Mouse (Mus musculus): ENCODE results near the gene Arl3. TPM values are rescaled to one million over a fixed set of nuclear protein-coding genes. Genes with fewer than 3 reads are reported as not detected.
A peak's percentile ranks its signal among the peaks of the same experiment; 100 is the strongest.

Gene Arl3
- polyA plus RNA-seq, 1 experiment from 2014 or later, result 159 TPM

- H3K9me3 ChIP-seq (replicated peaks; ENCODE audit: control insufficient read depth, low read length), result no peaks in the 10 kb centered on the region
- WGBS, result 92% methylated on average over 8 of the region's 8 CpGs
- peaks cover 15% of the 10 kb centered on the region for H3K36me3 ChIP-seq (ENCODE audit: control insufficient read depth, insufficient read depth, low read length)
- H3K4me2 ChIP-seq (ENCODE audit: low read length), result no peak overlapping the region
- ATAC-seq, result no peak
- H3K9ac ChIP-seq (ENCODE audit: low read length), result no peak overlapping the region
- H3K4me3 ChIP-seq (ENCODE audit: low read depth, low read length), result no peak overlapping the region
- no peaks in the 10 kb centered on the region for H3K27me3 ChIP-seq (replicated peaks; ENCODE audit: control insufficient read depth, insufficient read depth, low read length)
- DNase-seq (ENCODE audit: low spot score), result no peak
- no peak overlapping the region for H3K27ac ChIP-seq (ENCODE audit: low read depth, low read length)
- H3K4me1 ChIP-seq (ENCODE audit: control insufficient read depth, insufficient read depth, low read length), result 0 out of 2 replicates have a peak, but pooled peaks cover 2% of the 10 kb centered on the region
Observed at GRCm38 (mm10) chr19:46617361-46617760, 44.4 kb upstream of the Arl3 start.

- H3K27me3 ChIP-seq (replicated peaks; ENCODE audit: control insufficient read depth, insufficient read depth, low read length), result no peaks in the 10 kb centered on the region
- 91% methylated on average over 11 of the region's 11 CpGs for WGBS
- no peak overlapping the region for H3K4me2 ChIP-seq (ENCODE audit: low read length)
- no peak overlapping the region for H3K27ac ChIP-seq (ENCODE audit: low read depth, low read length)
- no peak overlapping the region for H3K9ac ChIP-seq (ENCODE audit: low read length)
- no peak for DNase-seq (ENCODE audit: low spot score)
- no peak for ATAC-seq
- H3K9me3 ChIP-seq (replicated peaks; ENCODE audit: control insufficient read depth, low read length), result no peaks in the 10 kb centered on the region
- H3K4me3 ChIP-seq (ENCODE audit: low read depth, low read length), result no peak overlapping the region
- H3K4me1 ChIP-seq (ENCODE audit: control insufficient read depth, insufficient read depth, low read length), result 0 out of 2 replicates have a peak, but pooled peaks cover 2% of the 10 kb centered on the region
- peaks cover 18% of the 10 kb centered on the region for H3K36me3 ChIP-seq (ENCODE audit: control insufficient read depth, insufficient read depth, low read length)
Observed at GRCm38 (mm10) chr19:46616378-46616777, 43.4 kb upstream of the Arl3 start.

GRCm38 (mm10) chr19:46608158-46608557, 35.2 kb upstream of the Arl3 start:
- WGBS, result 98% methylated on average over 7 of the region's 7 CpGs
- Histone ChIP-seq H3K4me3 (ENCODE audit: low read depth, low read length) (no peak overlapping the region), H3K4me1 (ENCODE audit: control insufficient read depth, insufficient read depth, low read length) (no peaks in the 10 kb centered on the region), H3K36me3 (ENCODE audit: control insufficient read depth, insufficient read depth, low read length) (peaks cover 41% of the 10 kb centered on the region), H3K9ac (ENCODE audit: low read length) (no peak overlapping the region), H3K27me3 (replicated peaks; ENCODE audit: control insufficient read depth, insufficient read depth, low read length) (no peaks in the 10 kb centered on the region), H3K4me2 (ENCODE audit: low read length) (no peak overlapping the region), H3K27ac (ENCODE audit: low read depth, low read length) (no peak overlapping the region), H3K9me3 (replicated peaks; ENCODE audit: control insufficient read depth, low read length) (no peaks in the 10 kb centered on the region)
- no peak for DNase-seq (ENCODE audit: low spot score)
- ATAC-seq, result no peak

- H3K4me2 ChIP-seq (ENCODE audit: low read length), result no peak overlapping the region
- no peak overlapping the region for H3K4me3 ChIP-seq (ENCODE audit: low read depth, low read length)
- no peak overlapping the region for H3K27ac ChIP-seq (ENCODE audit: low read depth, low read length)
- H3K36me3 ChIP-seq (ENCODE audit: control insufficient read depth, insufficient read depth, low read length), result peaks cover 41% of the 10 kb centered on the region
- ATAC-seq (no peak), DNase-seq (ENCODE audit: low spot score) (no peak)
- 74% methylated on average over 7 of the region's 7 CpGs for WGBS
- no peaks in the 10 kb centered on the region for H3K9me3 ChIP-seq (replicated peaks; ENCODE audit: control insufficient read depth, low read length)
- no peaks in the 10 kb centered on the region for H3K27me3 ChIP-seq (replicated peaks; ENCODE audit: control insufficient read depth, insufficient read depth, low read length)
- no peaks in the 10 kb centered on the region for H3K4me1 ChIP-seq (ENCODE audit: control insufficient read depth, insufficient read depth, low read length)
- no peak overlapping the region for H3K9ac ChIP-seq (ENCODE audit: low read length)
Observed at GRCm38 (mm10) chr19:46607424-46607823, 34.4 kb upstream of the Arl3 start.

- H3K9me3 ChIP-seq (replicated peaks; ENCODE audit: control insufficient read depth, low read length), result no peaks in the 10 kb centered on the region
- no peaks in the 10 kb centered on the region for H3K27me3 ChIP-seq (replicated peaks; ENCODE audit: control insufficient read depth, insufficient read depth, low read length)
- H3K9ac ChIP-seq (ENCODE audit: low read length), result no peak overlapping the region
- ATAC-seq (no peak), DNase-seq (ENCODE audit: low spot score) (no peak)
- H3K4me2 ChIP-seq (ENCODE audit: low read length), result no peak overlapping the region
- H3K4me3 ChIP-seq (ENCODE audit: low read depth, low read length), result no peak overlapping the region
- no peaks in the 10 kb centered on the region for H3K4me1 ChIP-seq (ENCODE audit: control insufficient read depth, insufficient read depth, low read length)
- peaks cover 39% of the 10 kb centered on the region for H3K36me3 ChIP-seq (ENCODE audit: control insufficient read depth, insufficient read depth, low read length)
- 96% methylated on average over 13 of the region's 13 CpGs for WGBS
- no peak overlapping the region for H3K27ac ChIP-seq (ENCODE audit: low read depth, low read length)
Observed at GRCm38 (mm10) chr19:46606718-46607117, 33.7 kb upstream of the Arl3 start.

- H3K9ac ChIP-seq (ENCODE audit: low read length), result no peak overlapping the region
- no peak overlapping the region for H3K4me2 ChIP-seq (ENCODE audit: low read length)
- H3K27me3 ChIP-seq (replicated peaks; ENCODE audit: control insufficient read depth, insufficient read depth, low read length), result no peaks in the 10 kb centered on the region
- peaks cover 16% of the 10 kb centered on the region for H3K36me3 ChIP-seq (ENCODE audit: control insufficient read depth, insufficient read depth, low read length)
- no peak for DNase-seq (ENCODE audit: low spot score)
- H3K27ac ChIP-seq (ENCODE audit: low read depth, low read length), result no peak overlapping the region
- ATAC-seq, result no peak
- H3K4me1 ChIP-seq (ENCODE audit: control insufficient read depth, insufficient read depth, low read length), result peaks cover 9% of the 10 kb centered on the region
- WGBS, result 83% methylated on average over 4 of the region's 4 CpGs
- H3K4me3 ChIP-seq (ENCODE audit: low read depth, low read length), result no peak overlapping the region
- H3K9me3 ChIP-seq (replicated peaks; ENCODE audit: control insufficient read depth, low read length), result no peaks in the 10 kb centered on the region
Observed at GRCm38 (mm10) chr19:46602406-46602805, 29.4 kb upstream of the Arl3 start.

GRCm38 (mm10) chr19:46601491-46601890, 28.5 kb upstream of the Arl3 start:
- H3K9me3 ChIP-seq (replicated peaks; ENCODE audit: control insufficient read depth, low read length), result no peaks in the 10 kb centered on the region
- 92% methylated on average over 14 of the region's 14 CpGs for WGBS
- no peak overlapping the region for H3K4me2 ChIP-seq (ENCODE audit: low read length)
- H3K36me3 ChIP-seq (ENCODE audit: control insufficient read depth, insufficient read depth, low read length), result peaks cover 7% of the 10 kb centered on the region; the same call in 1 of the 2 replicates
- peaks cover 9% of the 10 kb centered on the region for H3K4me1 ChIP-seq (ENCODE audit: control insufficient read depth, insufficient read depth, low read length)
- H3K4me3 ChIP-seq (ENCODE audit: low read depth, low read length), result no peak overlapping the region
- no peak overlapping the region for H3K9ac ChIP-seq (ENCODE audit: low read length)
- H3K27me3 ChIP-seq (replicated peaks; ENCODE audit: control insufficient read depth, insufficient read depth, low read length), result no peaks in the 10 kb centered on the region
- H3K27ac ChIP-seq (ENCODE audit: low read depth, low read length), result no peak overlapping the region
- no peak for ATAC-seq
- DNase-seq (ENCODE audit: low spot score), result no peak

- 89% methylated on average over 4 of the region's 4 CpGs for WGBS
Observed at GRCm38 (mm10) chr19:46600371-46600770, 27.4 kb upstream of the Arl3 start.

GRCm38 (mm10) chr19:46599375-46600256, 26.6 kb upstream of the Arl3 start:
- no peaks in the 10 kb centered on the region for H3K27me3 ChIP-seq (replicated peaks; ENCODE audit: control insufficient read depth, insufficient read depth, low read length)
- peak overlapping the region; percentile 62 for H3K27ac ChIP-seq (ENCODE audit: low read depth, low read length)
- ATAC-seq (peak; percentile 16; the same call in 1 of the 2 replicates), DNase-seq (ENCODE audit: low spot score) (no peak)
- no peaks in the 10 kb centered on the region for H3K9me3 ChIP-seq (replicated peaks; ENCODE audit: control insufficient read depth, low read length)
- H3K4me2 ChIP-seq (ENCODE audit: low read length), result peak overlapping the region; percentile 95
- H3K9ac ChIP-seq (ENCODE audit: low read length), result peak overlapping the region; percentile 78
- H3K4me3 ChIP-seq (ENCODE audit: low read depth, low read length), result peak overlapping the region; percentile 84
- peaks cover 2% of the 10 kb centered on the region; the same call in 1 of the 2 replicates for H3K36me3 ChIP-seq (ENCODE audit: control insufficient read depth, insufficient read depth, low read length)
- H3K4me1 ChIP-seq (ENCODE audit: control insufficient read depth, insufficient read depth, low read length), result peaks cover 9% of the 10 kb centered on the region
- 20% methylated on average over 22 of the region's 22 CpGs for WGBS

More at GRCm38 (mm10) chr19:46600371-46600770, 27.4 kb upstream of the Arl3 start:
- H3K27me3 ChIP-seq (replicated peaks; ENCODE audit: control insufficient read depth, insufficient read depth, low read length), result no peaks in the 10 kb centered on the region
- H3K9ac ChIP-seq (ENCODE audit: low read length), result peak overlapping the region; percentile 78; the same call in 1 of the 2 replicates
- H3K27ac ChIP-seq (ENCODE audit: low read depth, low read length), result no peak overlapping the region
- H3K9me3 ChIP-seq (replicated peaks; ENCODE audit: control insufficient read depth, low read length), result no peaks in the 10 kb centered on the region
- no peaks in the 10 kb centered on the region; the same call in 1 of the 2 replicates for H3K36me3 ChIP-seq (ENCODE audit: control insufficient read depth, insufficient read depth, low read length)
- ATAC-seq, result no peak
- peaks cover 9% of the 10 kb centered on the region for H3K4me1 ChIP-seq (ENCODE audit: control insufficient read depth, insufficient read depth, low read length)
- H3K4me3 ChIP-seq (ENCODE audit: low read depth, low read length), result peak overlapping the region; percentile 84; the same call in 1 of the 2 replicates
- no peak for DNase-seq (ENCODE audit: low spot score)
- H3K4me2 ChIP-seq (ENCODE audit: low read length), result peak overlapping the region; percentile 95
